Mouse (Mus musculus) intestine, embryonic 15.5 days (tissue): ENCODE measurements around the gene Gm21833. TPM values are rescaled to one million over a fixed set of nuclear protein-coding genes. Genes with fewer than 3 reads are reported as not detected.
"Not testable (repeated sequence)": the region's sequence is repeated elsewhere in the genome, so short reads cannot be mapped to it uniquely, and the experiment has no call there.

Source experiments
- ATAC-seq: fragments of 200-750 bp; cut with Nextera tagmentation; 2 replicates; pipeline ENCODE4 v1.8.0; 2017; ENCODE audit warnings: moderate TSS enrichment, moderate library complexity
- H3K27ac ChIP-seq: fragments of 300-500 bp; sonication (generic); 2 replicates; pipeline ENCODE4 v1.5.1; 2015; ENCODE audit warnings: mild to moderate bottlenecking, inconsistent platforms
- H3K27me3 ChIP-seq: fragments of 300-500 bp; sonication (generic); replicated peaks from 2 replicates; pipeline ENCODE4 v1.6.1; 2015; ENCODE audit warnings: inconsistent platforms
- H3K36me3 ChIP-seq: fragments of 300-500 bp; sonication (generic); 2 replicates; pipeline ENCODE4 v1.6.1; 2015; ENCODE audit warnings: inconsistent platforms
- H3K4me1 ChIP-seq: fragments of 300-500 bp; sonication (generic); replicated peaks from 2 replicates; pipeline ENCODE4 v1.6.1; 2015; ENCODE audit warnings: inconsistent platforms
- H3K4me2 ChIP-seq: fragments of 300-500 bp; sonication (generic); replicated peaks from 2 replicates; pipeline ENCODE4 v1.6.1; 2015; ENCODE audit warnings: mild to moderate bottlenecking, inconsistent platforms
- H3K4me3 ChIP-seq: fragments of 300-500 bp; sonication (generic); replicated peaks from 2 replicates; pipeline ENCODE4 v1.5.1; 2015; ENCODE audit warnings: inconsistent platforms
- H3K9ac ChIP-seq: fragments of 300-500 bp; sonication (generic); 2 replicates; pipeline ENCODE4 v1.6.1; 2015; ENCODE audit warnings: inconsistent platforms
- H3K9me3 ChIP-seq: fragments of 300-500 bp; sonication (generic); 2 replicates; pipeline ENCODE4 v1.6.1; 2016; ENCODE audit warnings: inconsistent platforms
- WGBS: fragments of 180-500 bp; shearing (Covaris S2); methylation state at CpG from one replicate; pipeline ENCODE4 v1.1.7; 2015; 5-methylcytosine and 5-hydroxymethylcytosine counted together
- polyA plus RNA-seq: library from polyadenylated mRNA; unstranded; fragments of >200 nt; fragmentation: Nextera tagmentation; extraction: Ambion mirVana; gene quantifications from 2 replicates; pipeline ENCODE4 v1.2.1, GENCODE M21; 2015

The Gm21833 gene
- not detected in 2 replicates for polyA plus RNA-seq

- not testable (repeated sequence) for H3K4me1 ChIP-seq, H3K9ac ChIP-seq, ATAC-seq, H3K27me3 ChIP-seq, H3K4me2 ChIP-seq, H3K27ac ChIP-seq, H3K9me3 ChIP-seq, H3K36me3 ChIP-seq, H3K4me3 ChIP-seq
- 72% methylated on average over 2 of the region's 2 CpGs for WGBS
These were observed at the start of gene Gm21833 for GRCm38 (mm10) chr16:82828082-82828481. Gene Gm21833 (plus strand): TSS chr16:82828382.

DNA sequence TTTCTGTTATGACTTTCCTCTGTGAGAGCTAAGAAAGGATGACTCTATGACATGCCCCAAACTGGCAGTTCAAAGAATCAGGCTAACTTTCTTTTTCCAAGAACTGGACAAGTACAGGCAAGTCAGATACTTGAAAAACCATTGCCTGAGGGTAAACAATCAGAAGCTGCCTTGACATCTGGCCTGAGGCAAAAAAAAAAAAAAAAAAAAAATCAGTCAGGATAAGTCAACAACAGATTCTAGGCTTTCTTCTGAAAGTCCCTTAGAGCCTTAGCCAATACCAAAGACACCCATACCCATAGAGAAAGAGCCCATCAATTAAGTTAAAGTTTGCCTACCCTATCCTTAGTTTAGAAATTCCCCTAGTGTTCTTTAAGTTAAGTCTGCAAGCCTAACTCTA is 38.7 kb upstream of the Gm21833 start:
- Histone ChIP-seq H3K27ac (no peak overlapping the region), H3K9me3 (no peaks in the 10 kb centered on the region), H3K27me3 (no peaks in the 10 kb centered on the region), H3K9ac (no peak overlapping the region), H3K4me1 (no peaks in the 10 kb centered on the region), H3K4me3 (no peak overlapping the region), H3K4me2 (no peak overlapping the region), H3K36me3 (no peaks in the 10 kb centered on the region)
- no peak for ATAC-seq

GRCm38 (mm10) chr16:82796489-82796888 is 31.7 kb upstream of the Gm21833 start:
- Histone ChIP-seq H3K9ac (no peak overlapping the region), H3K4me3 (no peak overlapping the region), H3K36me3 (no peaks in the 10 kb centered on the region), H3K27ac (no peak overlapping the region), H3K4me2 (no peak overlapping the region), H3K9me3 (no peaks in the 10 kb centered on the region), H3K27me3 (no peaks in the 10 kb centered on the region), H3K4me1 (no peaks in the 10 kb centered on the region)
- ATAC-seq, result no peak
- WGBS, result 87% methylated on average over 4 of the region's 4 CpGs

- no peak overlapping the region for H3K9ac ChIP-seq
- no peak overlapping the region for H3K4me3 ChIP-seq
- no peak overlapping the region for H3K4me2 ChIP-seq
- H3K36me3 ChIP-seq, result no peaks in the 10 kb centered on the region
- no peaks in the 10 kb centered on the region for H3K4me1 ChIP-seq
- no peaks in the 10 kb centered on the region for H3K9me3 ChIP-seq
- no peaks in the 10 kb centered on the region for H3K27me3 ChIP-seq
- H3K27ac ChIP-seq, result no peak overlapping the region
- ATAC-seq, result no peak
These were observed 12.9 kb upstream of the Gm21833 start for GRCm38 (mm10) chr16:82815255-82815654.

GRCm38 (mm10) chr16:82816615-82817014 is 11.6 kb upstream of the Gm21833 start:
- ATAC-seq, result no peak

GRCm38 (mm10) chr16:82855752-82856151 is 27.6 kb downstream of the Gm21833 start:
- H3K27ac ChIP-seq, result no peak overlapping the region
- no peaks in the 10 kb centered on the region for H3K36me3 ChIP-seq
- H3K9ac ChIP-seq, result no peak overlapping the region
- no peaks in the 10 kb centered on the region for H3K27me3 ChIP-seq
- no peak overlapping the region for H3K4me3 ChIP-seq
- H3K4me1 ChIP-seq, result no peaks in the 10 kb centered on the region
- WGBS, result 85% methylated on average over 2 of the region's 2 CpGs
- H3K9me3 ChIP-seq, result no peaks in the 10 kb centered on the region
- ATAC-seq, result no peak
- H3K4me2 ChIP-seq, result no peak overlapping the region

More at GRCm38 (mm10) chr16:82816615-82817014, 11.6 kb upstream of the Gm21833 start:
- no peaks in the 10 kb centered on the region for H3K27me3 ChIP-seq
- no peaks in the 10 kb centered on the region for H3K36me3 ChIP-seq
- no peaks in the 10 kb centered on the region for H3K4me1 ChIP-seq
- H3K9ac ChIP-seq, result no peak overlapping the region
- H3K4me2 ChIP-seq, result no peak overlapping the region
- H3K4me3 ChIP-seq, result no peak overlapping the region
- no peak overlapping the region for H3K27ac ChIP-seq
- 62% methylated on average over 2 of the region's 2 CpGs for WGBS
- H3K9me3 ChIP-seq, result no peaks in the 10 kb centered on the region

DNA sequence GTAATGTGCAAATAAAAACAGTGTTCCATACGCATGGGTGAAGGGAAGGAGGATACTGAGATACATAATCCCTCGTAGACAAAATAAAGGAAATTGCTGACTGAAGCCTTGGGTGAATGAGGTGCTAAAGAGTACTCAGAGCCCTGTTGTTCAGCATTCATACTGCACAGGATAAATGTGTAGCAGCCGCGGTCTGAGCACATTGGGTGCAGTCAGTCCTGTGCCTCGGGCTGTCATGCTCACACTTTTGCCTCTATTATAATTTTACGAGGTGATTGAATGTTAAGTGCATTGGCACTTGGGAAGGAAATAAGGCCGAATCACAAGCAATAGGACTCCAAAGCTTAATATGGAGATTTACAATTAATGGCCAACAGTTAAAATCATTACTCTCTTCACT is 36.4 kb downstream of the Gm21833 start:
- 89% methylated on average over 7 of the region's 7 CpGs for WGBS

More for the DNA sequence above, 36.4 kb downstream of the Gm21833 start:
- no peaks in the 10 kb centered on the region for H3K4me1 ChIP-seq
- H3K27me3 ChIP-seq, result no peaks in the 10 kb centered on the region
- H3K9me3 ChIP-seq, result no peaks in the 10 kb centered on the region
- H3K27ac ChIP-seq, result no peak overlapping the region
- no peak overlapping the region for H3K9ac ChIP-seq
- ATAC-seq, result no peak
- H3K4me3 ChIP-seq, result no peak overlapping the region
- no peak overlapping the region for H3K4me2 ChIP-seq
- no peaks in the 10 kb centered on the region for H3K36me3 ChIP-seq
